Mouse (Mus musculus): Measurements from ENCODE around the gene Gm13089. TPM values are rescaled to one million over a fixed set of nuclear protein-coding genes. Genes with fewer than 3 reads are reported as not detected.
"Not testable (repeated sequence)": the region's sequence is repeated elsewhere in the genome, so short reads cannot be mapped to it uniquely, and the experiment has no call there.

The Gm13089 gene
- not detected in 2 replicates for polyA plus RNA-seq (2015; fragmentation: Nextera tagmentation; extraction: Ambion mirVana)

GRCm38 (mm10) chr4:143702611-143703010 is at the start of gene Gm13089:
Gene Gm13089 (minus strand): TSS chr4:143702711.
- WGBS: 86% methylated on average over 2 of the region's 2 CpGs
- H3K27ac ChIP-seq: no peak within 1 kb of the TSS
- no peak within 1 kb of the TSS for H3K9ac ChIP-seq

GRCm38 (mm10) chr4:143719155-143719554 is 16.6 kb upstream of the Gm13089 start, which contains the start of gene Gm13078:
Gene Gm13078 (plus strand): TSS chr4:143719455.
- Histone ChIP-seq H3K36me3 (no peaks in the 10 kb centered on the region), H3K4me3 (no peak within 1 kb of the TSS), H3K27me3 (no peaks in the 10 kb centered on the region), H3K9ac (no peak within 1 kb of the TSS), H3K27ac (no peak within 1 kb of the TSS), H3K9me3 (peaks cover 50% of the 10 kb centered on the region), H3K4me1 (replicated peaks) (no peaks in the 10 kb centered on the region), H3K4me2 (no peak within 1 kb of the TSS)
- no peak for ATAC-seq (ENCODE audit: low FRiP score)
- WGBS: 83% methylated on average over 1 of the region's 1 CpGs

More at GRCm38 (mm10) chr4:143702611-143703010, at the start of gene Gm13089:
- no peaks in the 10 kb centered on the region for H3K36me3 ChIP-seq
- H3K4me3 ChIP-seq: no peak within 1 kb of the TSS
- no peak for ATAC-seq (ENCODE audit: low FRiP score)
- no peak within 1 kb of the TSS for H3K4me2 ChIP-seq
- no peaks in the 10 kb centered on the region for H3K4me1 ChIP-seq (replicated peaks)
- H3K9me3 ChIP-seq: peaks cover 40% of the 10 kb centered on the region
- H3K27me3 ChIP-seq: no peaks in the 10 kb centered on the region

DNA sequence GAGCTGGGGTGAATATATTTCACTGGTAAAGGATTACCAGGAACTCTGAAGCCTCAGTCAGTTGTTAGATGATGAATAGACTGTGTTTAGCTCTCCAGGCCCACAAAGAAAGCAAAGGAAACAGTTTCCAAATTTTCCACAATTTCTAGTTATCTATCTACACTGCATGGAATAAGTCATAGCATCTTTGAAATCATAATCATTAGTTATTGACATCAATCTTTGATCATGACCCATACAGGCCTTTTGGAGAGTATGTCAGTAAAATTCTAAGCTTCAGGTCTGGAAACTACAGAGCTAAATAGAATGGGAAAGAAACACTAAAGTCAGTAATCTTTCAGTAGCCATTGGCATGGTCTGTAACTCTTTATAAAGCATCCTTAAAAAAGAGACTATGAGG is 45.4 kb downstream of the Gm13089 start, which contains the start of gene Gm13088:
TSS of gene Gm13088 (minus strand) at position 101 of the 400 bp plus-strand sequence.
- not testable (repeated sequence) for H3K4me2 ChIP-seq; H3K9ac ChIP-seq; H3K27me3 ChIP-seq; ATAC-seq (ENCODE audit: low FRiP score); H3K4me3 ChIP-seq; H3K27ac ChIP-seq; H3K36me3 ChIP-seq; H3K4me1 ChIP-seq (replicated peaks)
- H3K9me3 ChIP-seq: peaks cover 20% of the 10 kb centered on the region

Other genes starting within 250 kb of the Gm13089 start
- not detected in 2 replicates for gene Gm13043, start 191.4 kb downstream of the Gm13089 start, polyA plus RNA-seq (2015; fragmentation: Nextera tagmentation; extraction: Ambion mirVana)
- gene Gm13040, start 166.8 kb downstream of the Gm13089 start, polyA plus RNA-seq (2015; fragmentation: Nextera tagmentation; extraction: Ambion mirVana): not detected in 2 replicates
- not detected in 2 replicates for gene BC080695, start 151.0 kb downstream of the Gm13089 start, polyA plus RNA-seq (2015; fragmentation: Nextera tagmentation; extraction: Ambion mirVana)
- gene Gm13057, start 151.0 kb downstream of the Gm13089 start, polyA plus RNA-seq (2015; fragmentation: Nextera tagmentation; extraction: Ambion mirVana): not detected in 2 replicates
- gene Gm13083, start 87.7 kb downstream of the Gm13089 start, polyA plus RNA-seq (2015; fragmentation: Nextera tagmentation; extraction: Ambion mirVana): not detected in 2 replicates
- gene Gm13088, start 45.5 kb downstream of the Gm13089 start, polyA plus RNA-seq (2015; fragmentation: Nextera tagmentation; extraction: Ambion mirVana): not detected in 2 replicates
- not detected in 2 replicates for gene Gm13078, start 16.7 kb upstream of the Gm13089 start, polyA plus RNA-seq (2015; fragmentation: Nextera tagmentation; extraction: Ambion mirVana)
- gene Gm13023, start 86.6 kb upstream of the Gm13089 start, polyA plus RNA-seq (2015; fragmentation: Nextera tagmentation; extraction: Ambion mirVana): not detected in 2 replicates
- not detected in 2 replicates for gene Gm13084, start 113.4 kb upstream of the Gm13089 start, polyA plus RNA-seq (2015; fragmentation: Nextera tagmentation; extraction: Ambion mirVana)
- not detected in 2 replicates for gene Gm13103, start 143.8 kb upstream of the Gm13089 start, polyA plus RNA-seq (2015; fragmentation: Nextera tagmentation; extraction: Ambion mirVana)
- not detected in 2 replicates for gene Pramef6, start 197.7 kb upstream of the Gm13089 start, polyA plus RNA-seq (2015; fragmentation: Nextera tagmentation; extraction: Ambion mirVana)
- gene Pramef25, start 248.3 kb upstream of the Gm13089 start, polyA plus RNA-seq (2015; fragmentation: Nextera tagmentation; extraction: Ambion mirVana): not detected in 2 replicates